Mouse (Mus musculus): ENCODE data around the gene Sstr5.

DNA sequence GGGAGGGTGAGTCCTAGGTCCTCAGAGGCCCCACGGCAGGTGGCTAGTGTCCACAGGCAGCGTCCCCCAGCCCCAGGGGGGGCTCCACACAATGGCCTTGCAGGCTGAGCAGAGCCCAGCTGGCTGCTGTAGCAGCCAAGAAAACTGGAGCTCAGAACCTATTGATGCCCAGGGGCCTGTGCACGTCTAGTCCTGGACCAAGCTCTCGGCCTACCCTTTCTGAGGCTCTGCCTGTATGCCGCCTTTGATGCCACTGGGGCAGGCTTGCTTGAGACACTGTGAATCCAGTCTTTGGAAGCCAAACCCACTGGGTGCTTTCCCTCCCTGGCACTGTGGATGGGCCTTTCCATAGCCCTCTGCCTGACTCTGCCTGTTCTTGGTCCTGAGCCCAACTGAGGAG is 22.4 kb upstream of the Sstr5 start:
- TF ChIP-seq CTCF (IDR thresholded peaks at IDR 0.05 in 2 of 3, conservative IDR thresholded peaks at IDR 0.05 in 1 of 3; ENCODE audit: control insufficient read depth in 1 of 3, insufficient read depth in 1 of 3, low read depth in 2 of 3, low read length in 3 of 3, poor library complexity in 1 of 3, severe bottlenecking in 1 of 3), result no peak
- TF ChIP-seq EP300 (IDR thresholded peaks at IDR 0.05; ENCODE audit: low read depth in 1 of 2, low read length in 2 of 2), result no peak
- no peak for TF ChIP-seq JUND (IDR thresholded peaks at IDR 0.05; ENCODE audit: low read depth, low read length)
